Mouse (Mus musculus) erythroblast, embryonic 14.5 days (primary cell): ENCODE measurements around the gene Caly.

ENCODE experiments used
- GATA1 ChIP-seq: IDR thresholded peaks from 2 replicates; pipeline ENCODE4 v1.6.1; 2012; ENCODE audit warnings: low read length, inconsistent platforms, mixed read lengths
- TAL1 ChIP-seq: IDR thresholded peaks from 3 replicates; pipeline ENCODE4 v1.6.1; 2012; ENCODE audit warnings: low read length, inconsistent platforms, mixed read lengths

GRCm38 (mm10) chr7:140127911-140128310, 45.6 kb upstream of the Caly start:
- TF ChIP-seq GATA1: no peak
- no peak for TF ChIP-seq TAL1
